Mouse (Mus musculus): Measurements from ENCODE around the gene Hacd4. TPM values are rescaled to one million over a fixed set of nuclear protein-coding genes. Genes with fewer than 3 reads are reported as not detected.

Hacd4 gene
- total RNA-seq (2014; rRNA removed; ENCODE audit: low replicate concordance) (6.6 and 7.0 TPM in 2 replicates), polyA plus RNA-seq (2015; fragmentation: Nextera tagmentation; extraction: Ambion mirVana) (5.9 and 6.2 TPM in 2 replicates)

DNA sequence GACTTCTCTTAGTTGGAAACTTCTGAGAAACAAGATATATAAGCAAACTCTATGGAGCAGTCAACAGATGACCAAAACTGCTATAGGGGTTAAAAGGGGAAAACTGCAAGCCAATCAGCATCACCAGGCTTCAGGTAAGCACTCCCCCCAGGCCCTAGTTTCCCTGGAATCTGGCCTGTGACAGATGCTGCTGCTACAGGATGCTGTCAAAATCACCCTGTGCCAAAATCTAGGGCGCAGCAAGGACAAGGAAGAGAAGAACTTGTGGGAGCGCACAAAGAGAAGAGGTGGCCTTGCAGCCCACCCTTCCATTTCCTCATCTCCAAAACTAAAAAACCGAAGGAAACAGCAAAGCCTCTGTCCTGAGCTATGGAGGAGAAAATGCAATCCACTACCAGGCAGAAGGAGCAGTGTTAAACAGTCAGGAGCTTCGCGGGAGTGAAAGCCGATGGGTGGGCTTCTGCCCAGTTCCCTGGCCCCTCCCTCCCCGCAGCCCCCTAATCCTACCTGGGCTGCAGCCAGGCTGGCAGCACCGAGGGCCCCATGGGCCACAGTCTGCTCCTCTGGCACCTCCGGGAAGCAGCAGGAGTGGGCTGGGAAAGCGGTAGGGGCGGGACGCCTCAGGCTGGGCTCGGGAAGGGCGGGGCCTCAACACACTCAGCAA, at the start of gene Hacd4:
Gene Hacd4 (minus strand): TSS at position 603 of the 664 bp plus-strand sequence.
- WGBS, result 6% methylated on average over 14 of the region's 14 CpGs
- no peak for TF ChIP-seq EP300 (IDR thresholded peaks at IDR 0.05; ENCODE audit: low read depth)
- no peak for TF ChIP-seq CTCF (IDR thresholded peaks at IDR 0.05; ENCODE audit: low read depth)

DNA sequence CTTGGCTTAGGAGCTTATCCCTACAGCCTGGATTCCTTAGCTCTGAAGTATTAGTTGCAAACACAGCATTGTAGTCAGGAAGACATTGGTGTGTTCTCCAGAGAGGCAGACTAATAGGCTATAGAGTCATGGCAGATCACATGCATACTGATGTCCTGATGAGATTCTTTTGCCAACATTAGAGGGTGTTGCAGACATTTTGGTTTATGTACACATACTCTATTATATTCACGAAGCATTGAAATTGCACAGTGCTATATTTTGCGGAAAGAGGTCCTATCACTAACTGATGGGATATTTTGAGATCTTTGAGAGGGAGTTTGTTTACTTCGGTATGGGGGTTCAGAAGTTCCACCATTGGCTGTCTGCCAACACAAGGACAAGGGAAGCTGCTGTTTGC, 49.4 kb upstream of the Hacd4 start:
- no peak for ATAC-seq (ENCODE audit: insufficient read depth, low read depth)
- TF ChIP-seq CTCF (IDR thresholded peaks at IDR 0.05; ENCODE audit: low read depth) (no peak), EP300 (IDR thresholded peaks at IDR 0.05; ENCODE audit: low read depth) (no peak)
- Histone ChIP-seq H3K4me3 (ENCODE audit: low read depth, low read length) (no peak overlapping the region), H3K27me3 (ENCODE audit: control insufficient read depth, insufficient read depth, low read length) (no peaks in the 10 kb centered on the region), H3K4me2 (ENCODE audit: low read depth, low read length) (no peak overlapping the region), H3K9me3 (replicated peaks; ENCODE audit: control insufficient read depth, low read length) (no peaks in the 10 kb centered on the region), H3K4me1 (ENCODE audit: control insufficient read depth, insufficient read depth) (no peaks in the 10 kb centered on the region), H3K27ac (ENCODE audit: low read depth) (no peak overlapping the region), H3K9ac (replicated peaks; ENCODE audit: low read depth, low read length) (no peak overlapping the region), H3K36me3 (replicated peaks; ENCODE audit: control insufficient read depth, insufficient read depth, low read length) (no peaks in the 10 kb centered on the region)
- DNase-seq (ENCODE audit: low spot score), result no peak
- 59% methylated on average over 3 of the region's 3 CpGs for WGBS

More for the DNA sequence above, at the start of gene Hacd4:
- ATAC-seq (ENCODE audit: insufficient read depth, low read depth) (peak; percentile 84), DNase-seq (ENCODE audit: low spot score) (no peak)
- H3K9me3 ChIP-seq (replicated peaks; ENCODE audit: control insufficient read depth, low read length), result no peaks in the 10 kb centered on the region
- H3K27me3 ChIP-seq (ENCODE audit: control insufficient read depth, insufficient read depth, low read length), result no peaks in the 10 kb centered on the region
- peak within 1 kb of the TSS; percentile 51 for H3K4me3 ChIP-seq (ENCODE audit: low read depth, low read length)
- H3K9ac ChIP-seq (replicated peaks; ENCODE audit: low read depth, low read length), result peak within 1 kb of the TSS; percentile 54
- H3K4me2 ChIP-seq (ENCODE audit: low read depth, low read length), result peak within 1 kb of the TSS; percentile 75
- no peaks in the 10 kb centered on the region for H3K36me3 ChIP-seq (replicated peaks; ENCODE audit: control insufficient read depth, insufficient read depth, low read length)
- peaks cover 13% of the 10 kb centered on the region; the same call in 1 of the 2 replicates for H3K4me1 ChIP-seq (ENCODE audit: control insufficient read depth, insufficient read depth)
- H3K27ac ChIP-seq (ENCODE audit: low read depth), result no peak within 1 kb of the TSS

DNA sequence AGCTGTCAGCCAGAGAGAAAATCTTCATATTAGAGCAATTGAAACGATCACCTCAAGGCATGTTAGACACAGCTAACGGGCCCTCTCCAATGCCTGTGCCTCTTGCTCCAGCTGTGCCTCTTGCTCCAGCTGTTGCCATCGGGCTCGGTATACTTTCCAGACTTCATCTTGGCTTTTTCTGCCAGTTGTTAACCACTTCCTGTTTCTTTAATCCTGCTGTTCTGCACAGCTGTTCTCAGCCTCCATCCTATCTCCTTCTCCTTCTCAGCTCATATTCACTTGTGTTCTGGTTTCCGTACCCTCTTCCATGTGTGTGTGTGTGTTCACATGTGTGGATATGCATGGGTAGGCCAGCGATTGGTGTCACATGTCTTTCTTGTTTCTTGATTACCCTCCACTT, 41.4 kb upstream of the Hacd4 start:
- DNase-seq (ENCODE audit: low spot score), result no peak
- no peak for TF ChIP-seq CTCF (IDR thresholded peaks at IDR 0.05; ENCODE audit: low read depth)
- no peak for TF ChIP-seq EP300 (IDR thresholded peaks at IDR 0.05; ENCODE audit: low read depth)
- WGBS, result 72% methylated on average over 6 of the region's 6 CpGs
- no peaks in the 10 kb centered on the region for H3K36me3 ChIP-seq (replicated peaks; ENCODE audit: control insufficient read depth, insufficient read depth, low read length)
- H3K4me3 ChIP-seq (ENCODE audit: low read depth, low read length), result no peak overlapping the region
- no peaks in the 10 kb centered on the region for H3K9me3 ChIP-seq (replicated peaks; ENCODE audit: control insufficient read depth, low read length)
- H3K4me1 ChIP-seq (ENCODE audit: control insufficient read depth, insufficient read depth), result peaks cover 4% of the 10 kb centered on the region; the same call in 1 of the 2 replicates
- H3K4me2 ChIP-seq (ENCODE audit: low read depth, low read length), result no peak overlapping the region
- H3K27me3 ChIP-seq (ENCODE audit: control insufficient read depth, insufficient read depth, low read length), result no peaks in the 10 kb centered on the region
- ATAC-seq (ENCODE audit: insufficient read depth, low read depth), result no peak
- no peak overlapping the region for H3K9ac ChIP-seq (replicated peaks; ENCODE audit: low read depth, low read length)
- no peak overlapping the region for H3K27ac ChIP-seq (ENCODE audit: low read depth)

DNA sequence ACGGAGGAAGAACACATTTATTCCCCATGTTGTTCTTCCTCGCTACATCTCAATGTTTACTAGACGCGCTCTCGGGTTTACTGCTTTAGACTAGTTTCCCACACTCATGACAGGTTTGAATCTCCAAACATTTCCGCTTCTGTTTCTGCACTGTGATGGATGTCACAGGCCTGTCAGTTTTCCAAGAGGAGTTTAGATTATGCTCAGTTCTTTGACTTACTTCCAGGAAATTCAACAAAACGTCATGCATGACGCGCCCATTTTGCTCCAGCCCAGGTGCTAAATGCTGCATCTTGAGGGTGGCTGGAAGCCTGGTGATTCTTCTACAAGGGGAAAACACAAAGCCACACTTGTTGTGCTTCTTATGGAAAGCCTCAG, 40.1 kb upstream of the Hacd4 start:
- TF ChIP-seq CTCF (IDR thresholded peaks at IDR 0.05; ENCODE audit: low read depth) (no peak), EP300 (IDR thresholded peaks at IDR 0.05; ENCODE audit: low read depth) (no peak)
- WGBS, result 85% methylated on average over 9 of the region's 9 CpGs
- ATAC-seq (ENCODE audit: insufficient read depth, low read depth) (no peak), DNase-seq (ENCODE audit: low spot score) (no peak)
- Histone ChIP-seq H3K27me3 (ENCODE audit: control insufficient read depth, insufficient read depth, low read length) (no peaks in the 10 kb centered on the region), H3K36me3 (replicated peaks; ENCODE audit: control insufficient read depth, insufficient read depth, low read length) (no peaks in the 10 kb centered on the region), H3K9ac (replicated peaks; ENCODE audit: low read depth, low read length) (no peak overlapping the region), H3K4me2 (ENCODE audit: low read depth, low read length) (no peak overlapping the region), H3K27ac (ENCODE audit: low read depth) (no peak overlapping the region), H3K9me3 (replicated peaks; ENCODE audit: control insufficient read depth, low read length) (no peaks in the 10 kb centered on the region), H3K4me1 (ENCODE audit: control insufficient read depth, insufficient read depth) (peaks cover 4% of the 10 kb centered on the region; the same call in 1 of the 2 replicates), H3K4me3 (ENCODE audit: low read depth, low read length) (no peak overlapping the region)

DNA sequence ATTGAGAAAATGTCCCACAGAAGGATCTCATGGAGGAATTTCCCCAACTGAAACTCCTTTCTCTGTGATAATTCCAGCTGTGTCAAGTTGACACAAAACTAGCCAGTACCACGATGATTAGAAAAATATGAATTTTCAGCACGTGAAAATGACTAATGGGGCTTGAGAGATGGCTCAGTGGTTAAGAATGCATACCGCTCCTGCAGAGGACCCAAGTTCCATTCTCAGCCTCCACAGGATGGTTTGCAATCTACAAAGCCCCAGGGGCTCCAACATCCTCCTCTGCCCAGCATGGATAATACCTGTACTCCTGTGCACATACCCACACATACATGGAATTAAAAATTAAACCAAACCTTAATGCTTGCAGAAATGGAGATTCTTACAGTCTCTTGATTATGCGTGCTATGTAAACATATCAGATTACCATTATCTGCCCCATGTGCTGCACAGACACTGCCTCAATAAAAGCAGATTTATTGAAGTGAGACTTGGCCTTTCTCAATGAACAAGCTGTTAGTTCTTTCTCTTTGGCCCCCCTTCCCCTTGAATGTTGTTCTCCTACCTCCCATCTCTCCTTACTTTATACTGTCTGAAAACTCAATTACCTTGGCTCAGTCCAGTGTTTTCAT, 39.6 kb upstream of the Hacd4 start:
- TF ChIP-seq CTCF (IDR thresholded peaks at IDR 0.05; ENCODE audit: low read depth) (no peak), EP300 (IDR thresholded peaks at IDR 0.05; ENCODE audit: low read depth) (no peak)
- no peak for ATAC-seq (ENCODE audit: insufficient read depth, low read depth)

More for the DNA sequence above, 39.6 kb upstream of the Hacd4 start:
- Histone ChIP-seq H3K4me3 (ENCODE audit: low read depth, low read length) (no peak overlapping the region), H3K36me3 (replicated peaks; ENCODE audit: control insufficient read depth, insufficient read depth, low read length) (no peaks in the 10 kb centered on the region), H3K4me2 (ENCODE audit: low read depth, low read length) (no peak overlapping the region), H3K9ac (replicated peaks; ENCODE audit: low read depth, low read length) (no peak overlapping the region), H3K27ac (ENCODE audit: low read depth) (no peak overlapping the region), H3K9me3 (replicated peaks; ENCODE audit: control insufficient read depth, low read length) (no peaks in the 10 kb centered on the region), H3K4me1 (ENCODE audit: control insufficient read depth, insufficient read depth) (peaks cover 4% of the 10 kb centered on the region; the same call in 1 of the 2 replicates), H3K27me3 (ENCODE audit: control insufficient read depth, insufficient read depth, low read length) (no peaks in the 10 kb centered on the region)
- 72% methylated on average over 4 of the region's 4 CpGs for WGBS
- no peak for DNase-seq (ENCODE audit: low spot score)

All from heart, postnatal 0 days (tissue).